Mouse (Mus musculus) embryonic fibroblast, embryonic 13.5 days (primary cell): ENCODE results near the gene Colgalt1. TPM values are rescaled to one million over a fixed set of nuclear protein-coding genes. Genes with fewer than 3 reads are reported as not detected.

ENCODE experiments used
- H3K27ac ChIP-seq: 2 replicates; pipeline ENCODE4 v1.5.1; 2012; ENCODE audit warnings: low read length, control low read depth, inconsistent platforms; ENCODE audit not compliant: insufficient read depth
- H3K4me1 ChIP-seq: 2 replicates; pipeline ENCODE4 v1.6.1; 2011; ENCODE audit warnings: low read length; ENCODE audit not compliant: control insufficient read depth, insufficient read depth
- H3K4me3 ChIP-seq: 2 replicates; pipeline ENCODE4 v1.5.1; 2011; ENCODE audit warnings: mild to moderate bottlenecking, control low read depth, low read length; ENCODE audit not compliant: insufficient read depth
- CTCF ChIP-seq: IDR thresholded peaks from 2 replicates; pipeline ENCODE4 v1.5.1; 2011; ENCODE audit warnings: mild to moderate bottlenecking, control low read depth, low read length, moderate library complexity, borderline replicate concordance; ENCODE audit not compliant: insufficient read depth
- POLR2A ChIP-seq: IDR thresholded peaks from 2 replicates; pipeline ENCODE4 v1.6.1; 2011; ENCODE audit warnings: low read depth, mild to moderate bottlenecking, control low read depth, low read length, moderate library complexity
- polyA plus RNA-seq: library from polyadenylated mRNA; stranded (reverse); fragments of >200 nt; gene quantifications from 2 replicates; pipeline ENCODE4 v1.2.4, GENCODE M21; 2011; ENCODE audit warnings: low read depth; ENCODE audit not compliant: missing spikeins, insufficient read length

The Colgalt1 gene
- polyA plus RNA-seq, 1 experiment, result 163 TPM

DNA sequence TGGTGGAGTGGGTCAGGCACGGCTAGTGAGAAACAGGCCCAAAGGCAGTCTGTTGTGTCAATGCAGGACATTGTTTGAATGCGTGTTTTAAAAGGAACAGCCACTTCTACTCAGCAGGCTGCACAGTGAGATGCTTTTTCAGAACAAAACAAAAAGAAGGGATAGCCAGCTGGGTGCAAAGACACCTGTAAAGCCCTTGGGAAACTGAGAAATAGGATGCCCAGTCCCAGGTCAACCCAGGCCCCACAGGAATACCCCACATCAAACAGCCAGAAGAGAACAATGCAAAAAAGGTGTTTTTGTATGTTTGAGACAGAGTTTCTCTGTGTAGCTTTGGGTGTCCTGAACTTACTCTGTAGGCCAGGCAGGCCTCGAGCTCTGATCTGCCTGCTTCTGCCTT is 22.0 kb upstream of the Colgalt1 start:
- Histone ChIP-seq H3K27ac (no peak overlapping the region), H3K4me1 (peaks cover 9% of the 10 kb centered on the region), H3K4me3 (no peak overlapping the region)
- no peak for TF ChIP-seq POLR2A
- no peak for TF ChIP-seq CTCF

DNA sequence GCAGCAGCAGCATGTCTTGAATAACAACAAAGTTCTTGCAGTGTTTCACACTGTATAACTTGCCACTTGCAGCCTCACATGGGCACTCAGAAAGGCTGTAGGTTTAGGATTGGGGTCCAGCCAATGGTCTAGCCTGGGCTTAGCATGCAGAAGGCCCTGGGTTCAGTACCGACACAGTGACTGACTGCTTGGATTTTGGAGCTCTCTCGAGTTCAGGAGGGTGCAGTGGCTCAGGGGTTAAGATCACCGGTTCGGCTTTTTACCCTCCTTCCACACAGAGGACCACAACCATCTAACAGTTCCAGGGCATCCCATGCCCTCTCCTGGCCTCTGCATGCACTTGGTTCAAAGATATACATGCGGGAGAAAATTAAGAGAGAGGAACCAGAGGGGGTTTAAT is 19.8 kb upstream of the Colgalt1 start:
- TF ChIP-seq CTCF, result no peak
- TF ChIP-seq POLR2A, result no peak
- peak overlapping the region; percentile 90 for H3K4me3 ChIP-seq
- peak overlapping the region; percentile 65 for H3K27ac ChIP-seq
- H3K4me1 ChIP-seq, result peaks cover 9% of the 10 kb centered on the region

DNA sequence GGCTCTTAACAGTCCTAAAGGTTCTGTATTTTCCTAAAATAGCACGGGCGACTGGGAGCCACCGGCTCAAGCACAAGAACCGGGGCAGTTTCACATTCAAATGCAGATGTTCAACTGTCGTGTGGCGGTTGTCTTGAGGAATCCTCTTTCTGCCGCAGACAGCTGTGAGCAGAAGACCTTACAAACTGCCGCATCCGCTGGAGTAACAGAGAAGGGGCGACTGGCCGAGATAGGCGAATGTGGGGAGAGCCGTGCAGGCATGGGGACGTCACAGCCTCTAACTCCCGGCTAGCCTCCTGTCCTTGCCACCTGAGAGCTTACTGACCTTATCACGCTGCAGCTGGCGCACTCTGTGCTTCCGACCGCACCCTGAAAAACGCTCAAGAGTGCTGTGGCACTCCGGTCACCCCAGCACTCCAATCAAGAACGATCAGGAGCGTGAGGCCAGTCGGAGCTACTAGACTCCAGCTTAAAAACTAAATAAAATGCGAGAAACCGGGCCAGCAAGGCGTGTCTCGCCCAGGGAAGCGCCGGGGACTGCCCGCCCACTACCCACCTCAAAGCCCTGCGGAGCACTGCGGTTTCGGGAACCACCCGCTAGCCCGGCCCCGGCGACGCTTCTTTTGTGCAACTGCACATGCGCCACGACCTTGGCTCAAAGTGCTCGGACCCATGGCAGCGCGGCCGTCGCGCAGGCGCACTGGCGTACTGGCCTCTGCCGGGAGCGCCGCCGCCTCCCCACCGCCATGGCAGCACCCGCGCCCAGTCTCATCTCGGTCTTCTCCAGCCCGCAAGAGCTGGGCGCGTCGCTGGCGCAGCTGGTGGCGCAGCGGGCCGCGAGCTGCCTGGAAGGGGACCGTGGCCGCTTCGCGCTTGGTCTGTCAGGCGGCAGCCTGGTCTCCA is 19.1 kb upstream of the Colgalt1 start, which contains the start of gene Pgls:
Pgls (plus strand) TSS at position 706 of the 903 bp plus-strand sequence.
- peaks cover 9% of the 10 kb centered on the region for H3K4me1 ChIP-seq
- peak within 1 kb of the TSS; percentile 91 for H3K27ac ChIP-seq
- TF ChIP-seq POLR2A (peak; percentile 91), CTCF (no peak)
- H3K4me3 ChIP-seq, result peak within 1 kb of the TSS; percentile 90

DNA sequence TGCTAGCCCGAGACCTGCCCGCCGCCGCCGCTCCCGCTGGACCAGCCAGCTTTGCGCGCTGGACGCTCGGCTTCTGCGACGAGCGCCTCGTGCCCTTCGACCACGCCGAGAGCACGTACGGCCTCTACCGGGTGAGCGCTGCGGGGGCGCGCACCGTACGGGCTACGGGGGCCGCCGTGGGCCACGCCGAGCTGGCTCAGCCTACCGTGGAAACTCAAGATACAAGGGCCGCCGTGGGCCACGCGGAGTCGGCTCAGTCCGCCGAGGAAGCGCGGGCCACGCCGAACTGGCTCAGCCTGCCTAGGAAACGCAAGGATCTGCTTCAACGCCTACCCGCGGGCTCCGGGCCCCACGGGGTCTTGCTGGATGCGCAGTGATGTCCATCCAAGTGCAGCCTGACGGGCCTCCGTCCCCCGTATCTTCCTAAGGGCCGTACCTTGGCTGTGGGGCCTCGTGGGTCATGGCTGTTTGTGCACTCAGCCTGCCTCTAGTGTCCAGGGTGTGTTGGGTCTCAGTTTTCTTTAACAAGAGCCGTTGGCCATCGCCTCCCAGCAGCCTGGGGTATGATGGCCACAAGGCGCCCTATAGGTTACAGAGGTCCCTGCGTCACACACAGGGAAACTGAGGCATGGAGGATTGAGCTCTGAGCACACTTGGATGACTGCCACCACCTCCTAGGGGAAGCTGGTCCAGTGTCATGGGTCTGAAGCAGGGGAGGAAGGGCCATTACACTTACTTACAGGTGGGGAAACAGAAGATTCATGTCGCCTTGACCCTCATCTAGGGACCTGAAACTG is 18.2 kb upstream of the Colgalt1 start:
- Histone ChIP-seq H3K4me3 (peak overlapping the region; percentile 73), H3K27ac (peak overlapping the region; percentile 91), H3K4me1 (peaks cover 9% of the 10 kb centered on the region)
- TF ChIP-seq CTCF, result no peak
- TF ChIP-seq POLR2A, result 0 out of 2 replicates have a peak, but pooled peaks have one; percentile 7

DNA sequence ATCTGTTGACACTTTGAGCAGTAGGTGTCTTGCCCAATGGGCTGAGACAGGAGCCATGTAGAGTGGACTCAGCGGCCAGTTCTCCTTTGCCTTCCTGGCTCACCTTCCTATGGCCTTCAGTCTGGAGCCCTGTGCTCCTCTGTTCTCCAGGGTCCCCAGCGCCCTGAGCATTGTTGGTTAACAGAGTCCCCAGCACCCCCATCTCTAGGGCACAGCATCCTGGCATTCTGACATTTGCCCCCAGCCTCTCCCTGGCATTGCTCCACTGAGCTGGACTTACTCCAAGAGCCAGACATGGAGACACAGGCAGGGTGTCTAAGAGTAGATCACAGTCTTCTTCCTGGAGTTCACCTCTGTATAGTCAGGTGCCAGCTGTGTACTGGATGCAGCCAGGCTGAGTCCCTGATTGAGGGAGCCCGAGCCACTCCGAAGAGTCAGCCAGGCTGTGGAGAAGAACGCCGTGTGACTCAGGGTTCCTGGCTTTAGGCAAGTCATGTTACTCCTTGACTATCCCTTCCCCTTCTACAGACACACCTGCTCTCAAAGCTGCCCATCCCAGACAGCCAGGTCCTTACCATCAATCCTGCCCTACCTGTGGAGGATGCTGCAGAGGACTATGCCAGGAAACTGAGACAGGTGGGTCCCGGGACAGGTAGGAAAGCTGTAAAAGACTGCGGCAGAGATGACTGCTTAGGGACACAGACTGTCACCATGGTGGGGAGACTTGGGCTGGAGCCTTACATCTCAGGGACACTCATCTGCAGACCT is 17.1 kb upstream of the Colgalt1 start:
- Histone ChIP-seq H3K27ac (no peak overlapping the region), H3K4me3 (no peak overlapping the region), H3K4me1 (peaks cover 9% of the 10 kb centered on the region)
- TF ChIP-seq POLR2A (no peak; the same call in none of the 2 replicates), CTCF (no peak)

DNA sequence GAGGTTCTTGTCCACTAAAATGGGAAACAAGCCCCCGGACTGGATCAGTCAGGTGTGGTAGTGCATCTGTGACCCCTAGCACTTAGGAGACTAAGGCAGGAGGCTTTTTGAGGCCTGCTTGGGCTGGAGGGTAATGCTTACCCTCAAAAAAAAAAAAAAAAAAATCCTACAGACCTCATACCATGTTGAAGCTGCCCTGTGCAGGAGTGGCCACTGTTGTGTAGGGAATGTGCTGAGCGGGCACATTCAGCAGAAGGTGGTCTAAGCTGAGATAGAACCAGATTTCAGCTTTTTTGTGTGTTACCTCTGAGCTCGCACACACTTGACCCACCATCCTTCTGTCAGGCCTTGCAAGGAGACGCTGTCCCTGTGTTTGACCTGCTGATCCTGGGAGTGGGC is 16.5 kb upstream of the Colgalt1 start:
- no peak overlapping the region for H3K27ac ChIP-seq
- peaks cover 9% of the 10 kb centered on the region for H3K4me1 ChIP-seq
- H3K4me3 ChIP-seq, result no peak overlapping the region
- TF ChIP-seq CTCF (no peak), POLR2A (no peak)

DNA sequence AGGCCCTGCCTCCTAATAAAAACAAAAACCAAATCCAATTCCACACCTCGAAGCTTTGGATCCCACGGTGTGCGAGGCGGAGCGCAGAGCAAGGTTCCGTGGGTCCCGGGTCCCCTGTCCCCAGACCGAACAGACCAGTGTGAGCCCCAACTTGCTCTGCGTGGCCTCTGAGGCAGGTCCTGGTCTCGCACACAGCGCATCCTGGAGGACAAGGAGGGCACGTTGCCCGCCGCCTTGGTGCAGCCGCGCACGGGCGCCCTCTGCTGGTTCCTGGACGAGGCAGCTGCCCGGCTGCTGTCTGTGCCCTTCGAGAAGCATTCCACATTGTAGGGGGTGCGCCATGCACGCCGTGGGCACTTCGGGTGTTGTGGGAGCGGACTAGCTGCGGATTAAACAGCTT is 14.9 kb upstream of the Colgalt1 start:
- no peak for TF ChIP-seq POLR2A
- TF ChIP-seq CTCF, result peak; percentile 99
- Histone ChIP-seq H3K4me1 (peaks cover 8% of the 10 kb centered on the region), H3K27ac (no peak overlapping the region), H3K4me3 (no peak overlapping the region)

DNA sequence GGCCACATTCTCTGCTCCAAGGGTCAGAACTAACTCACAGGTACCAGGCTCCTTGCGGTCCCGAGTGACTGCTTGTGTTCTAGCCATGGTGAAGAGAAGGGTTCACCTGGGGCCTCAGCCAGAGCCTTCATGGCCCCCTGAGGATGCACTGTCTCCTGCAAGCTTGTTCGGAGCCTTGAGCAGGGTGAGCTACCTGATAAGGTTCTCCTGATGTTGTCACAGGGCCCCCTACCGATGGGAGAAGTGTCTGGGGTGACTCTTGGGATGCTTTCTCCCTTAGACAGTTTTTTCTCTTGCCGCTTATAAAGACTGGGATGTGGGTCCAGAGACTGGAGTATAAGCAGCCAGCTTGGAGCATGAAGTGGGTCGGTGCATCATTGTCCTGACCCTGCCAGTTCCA is 14.4 kb upstream of the Colgalt1 start:
- H3K4me1 ChIP-seq, result peaks cover 5% of the 10 kb centered on the region
- TF ChIP-seq POLR2A, result no peak
- no peak for TF ChIP-seq CTCF
- H3K27ac ChIP-seq, result no peak overlapping the region
- no peak overlapping the region for H3K4me3 ChIP-seq

DNA sequence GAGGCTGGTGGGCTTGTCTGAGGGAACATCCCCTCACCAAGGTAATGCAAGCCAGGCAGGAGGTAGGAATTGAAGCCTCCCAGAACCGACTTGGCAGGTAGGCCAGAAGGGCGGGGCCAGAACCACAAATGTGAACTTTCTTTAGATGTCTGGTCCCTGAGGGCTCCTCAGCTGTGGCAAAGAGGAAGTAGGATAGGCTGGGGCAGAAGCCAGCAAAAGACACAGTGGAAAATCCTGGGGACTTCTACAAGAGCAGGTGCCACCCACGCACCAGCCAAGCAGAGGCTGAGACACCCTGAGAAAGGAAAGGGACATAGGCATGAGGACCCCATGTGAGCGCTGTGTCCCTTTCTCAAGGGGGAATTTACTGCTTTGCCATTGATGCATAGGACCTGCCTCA is 14.0 kb upstream of the Colgalt1 start:
- Histone ChIP-seq H3K4me3 (no peak overlapping the region), H3K4me1 (peaks cover 5% of the 10 kb centered on the region), H3K27ac (no peak overlapping the region)
- no peak for TF ChIP-seq CTCF
- peak; percentile 14; the same call in 1 of the 2 replicates for TF ChIP-seq POLR2A
